Mouse (Mus musculus) spleen, postnatal 4 days (tissue): ENCODE measurements around the gene Nars2.

ENCODE experiments used
- DNase-seq, 2 experiments: peaks; one replicate each; pipeline ENCODE4 v3.0.0; 2022; ENCODE audit warnings: low spot score in 2 of 2

Gene Nars2

GRCm38 (mm10) chr7:97072061-97072460, 120.8 kb downstream of the Nars2 start:
- no peak for DNase-seq

DNA sequence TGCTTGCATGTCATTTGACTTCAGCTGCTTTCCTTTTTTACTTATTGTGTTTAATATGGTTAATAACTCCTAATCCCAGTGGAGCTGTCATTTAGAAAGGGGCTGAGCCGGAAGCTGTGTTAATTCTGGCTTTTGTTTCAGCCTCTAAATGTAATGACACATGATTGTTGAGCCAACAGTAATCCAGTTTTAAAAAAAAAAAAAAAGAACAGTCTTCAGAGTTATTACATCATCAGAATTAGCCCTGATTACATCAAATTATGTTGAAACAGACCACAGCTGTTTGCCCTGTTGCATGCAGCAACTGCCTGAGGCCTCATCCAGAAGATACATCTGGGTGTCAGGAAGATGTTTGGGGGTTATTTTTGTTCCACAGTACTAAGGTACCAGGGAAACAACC, 123.7 kb downstream of the Nars2 start:
- DNase-seq: no peak

DNA sequence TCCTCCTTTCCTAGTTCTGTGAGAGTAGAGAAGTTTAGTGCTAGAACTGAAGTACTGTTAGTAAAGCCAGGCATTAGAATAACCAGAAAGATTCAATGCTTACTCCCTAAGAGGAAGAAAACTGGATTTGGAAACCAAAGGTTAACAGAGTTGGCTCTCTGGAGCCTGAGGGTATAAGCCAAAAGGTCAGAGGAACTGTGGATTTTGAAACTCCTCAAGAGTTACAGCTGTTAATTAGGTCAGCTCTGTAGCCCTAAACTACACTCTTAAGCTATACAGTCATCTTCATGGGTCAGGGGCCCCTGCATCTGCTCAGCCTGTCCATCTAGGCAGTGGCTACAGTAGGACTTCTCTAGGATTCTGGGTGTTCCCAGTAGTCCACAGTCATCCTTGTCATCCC, 125.7 kb downstream of the Nars2 start:
- DNase-seq: no peak

DNA sequence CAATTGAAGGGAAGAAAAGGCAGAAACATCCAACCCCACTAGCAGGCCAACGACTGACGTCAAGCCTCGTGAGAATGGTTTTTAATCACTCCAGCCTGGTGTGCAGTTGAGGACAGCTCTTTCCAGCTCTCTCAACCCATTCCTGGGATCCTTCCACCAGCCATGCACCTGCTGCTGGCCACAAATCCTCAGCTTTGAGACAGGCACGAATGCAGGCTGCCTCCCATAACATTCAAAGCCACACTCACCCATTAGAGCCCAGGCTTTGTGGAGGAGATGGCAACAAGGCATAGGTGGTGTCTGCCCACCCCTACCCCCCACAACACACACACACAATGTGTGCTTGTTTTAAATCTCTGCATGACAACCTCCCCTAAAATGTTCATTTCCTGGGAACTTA, 127.4 kb downstream of the Nars2 start:
- no peak for DNase-seq

DNA sequence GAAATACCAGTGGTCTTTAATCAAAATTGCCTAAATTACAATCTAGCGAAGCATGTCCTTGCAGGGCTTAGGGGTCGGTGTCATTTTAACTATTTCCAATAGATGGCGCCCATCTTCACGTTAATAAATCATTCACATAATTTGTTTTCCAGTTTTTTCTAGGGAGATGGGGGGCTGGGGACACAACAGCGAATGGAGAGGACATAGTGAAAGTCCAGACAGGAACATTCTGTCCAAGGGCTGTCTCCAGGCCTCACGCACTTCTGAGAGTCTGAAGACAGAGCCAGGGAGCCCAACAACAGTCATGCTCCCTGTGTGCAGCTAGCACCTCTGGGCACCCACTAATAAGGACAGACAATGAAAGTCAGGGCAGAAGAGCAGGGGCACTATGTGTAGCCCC, 127.8 kb downstream of the Nars2 start:
- DNase-seq: no peak

DNA sequence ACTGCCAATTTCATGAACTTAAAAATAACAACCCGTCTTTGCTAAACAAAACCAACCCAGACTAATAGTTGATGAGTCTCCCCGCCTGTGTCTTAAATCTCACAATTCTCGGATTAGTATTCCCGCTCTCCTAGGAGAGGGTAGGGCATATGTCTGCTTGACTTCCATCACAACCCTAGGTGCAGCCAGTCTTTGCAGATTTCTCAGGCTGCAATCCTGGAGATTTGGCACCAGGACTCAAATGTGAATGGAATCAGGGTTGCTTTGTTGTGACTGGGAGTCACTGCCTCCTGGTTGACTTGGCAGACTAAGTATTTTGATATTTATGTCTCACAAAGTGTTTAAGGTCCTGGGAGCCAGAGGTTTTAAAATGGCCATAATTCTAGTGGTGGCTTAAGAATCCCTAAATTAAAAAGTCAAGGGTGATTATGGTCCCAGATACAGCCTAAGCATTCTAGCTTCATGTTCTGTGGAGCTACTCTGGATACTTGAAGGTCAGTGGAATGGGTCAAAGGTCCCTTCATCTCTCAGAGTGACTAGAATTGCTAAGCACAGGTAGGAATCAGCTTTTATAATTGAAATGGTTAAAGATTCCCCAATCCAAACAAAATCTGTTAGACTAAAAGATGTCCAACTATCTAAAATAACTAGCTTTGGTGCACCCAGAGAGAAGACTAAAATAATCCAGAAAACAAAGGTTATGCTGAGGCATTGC, 128.5 kb downstream of the Nars2 start:
- DNase-seq: no peak

GRCm38 (mm10) chr7:97080621-97081241, 129.4 kb downstream of the Nars2 start:
- DNase-seq: no peak

DNA sequence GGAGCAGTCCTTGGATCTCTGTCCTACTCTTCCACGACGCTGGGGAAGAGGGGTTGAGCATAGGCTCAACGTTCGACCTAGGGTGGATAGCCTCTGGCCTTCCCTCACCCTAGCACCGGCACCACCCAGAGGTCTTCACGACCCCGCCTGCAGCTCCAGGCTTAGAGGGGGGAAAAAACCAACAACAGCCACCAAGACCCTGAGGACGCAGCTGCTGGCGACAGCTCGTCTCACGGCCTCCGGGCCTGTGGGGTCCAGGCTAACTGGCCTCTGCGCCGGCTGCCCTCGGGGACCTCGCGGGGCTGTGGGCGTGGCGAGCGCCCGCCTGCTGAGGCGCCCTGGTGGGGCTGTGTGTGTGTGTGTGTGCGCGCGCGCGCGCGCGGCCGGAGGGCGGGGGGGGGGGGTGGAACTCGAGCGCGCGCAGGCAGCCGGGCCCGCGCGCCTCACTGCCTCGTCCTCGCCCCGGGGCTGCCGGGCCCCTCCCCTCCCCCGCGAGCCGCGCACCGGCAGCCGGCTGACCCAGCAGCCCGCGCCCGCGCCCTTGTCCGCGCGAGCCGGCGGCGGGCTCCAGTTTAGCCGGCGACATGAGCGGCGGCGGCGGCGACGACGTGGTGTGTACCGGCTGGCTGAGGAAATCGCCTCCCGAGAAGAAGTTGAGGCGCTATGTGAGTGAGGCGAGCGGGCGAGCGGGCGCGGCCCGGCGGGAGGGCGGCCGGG, 130.1 kb downstream of the Nars2 start, which contains the start of gene Gab2:
Gab2 (plus strand) TSS at position 345 of the 717 bp plus-strand sequence.
- peak; percentile 64 to 84 for DNase-seq

DNA sequence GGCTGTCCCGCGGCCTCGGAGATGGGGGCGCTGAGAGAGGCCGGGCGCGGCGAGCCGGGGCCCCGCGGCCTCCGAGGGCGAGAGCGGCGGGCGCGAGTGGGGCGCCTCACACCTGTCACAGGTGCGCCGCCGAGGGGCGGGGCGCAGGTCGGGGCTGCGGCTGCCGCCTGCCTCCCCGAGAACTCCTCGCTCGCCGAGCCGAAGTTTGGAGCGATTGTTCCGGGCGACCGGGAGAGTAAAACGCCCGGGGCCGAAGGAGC, 130.6 kb downstream of the Nars2 start:
- DNase-seq: peak; percentile 34 to 76

DNA sequence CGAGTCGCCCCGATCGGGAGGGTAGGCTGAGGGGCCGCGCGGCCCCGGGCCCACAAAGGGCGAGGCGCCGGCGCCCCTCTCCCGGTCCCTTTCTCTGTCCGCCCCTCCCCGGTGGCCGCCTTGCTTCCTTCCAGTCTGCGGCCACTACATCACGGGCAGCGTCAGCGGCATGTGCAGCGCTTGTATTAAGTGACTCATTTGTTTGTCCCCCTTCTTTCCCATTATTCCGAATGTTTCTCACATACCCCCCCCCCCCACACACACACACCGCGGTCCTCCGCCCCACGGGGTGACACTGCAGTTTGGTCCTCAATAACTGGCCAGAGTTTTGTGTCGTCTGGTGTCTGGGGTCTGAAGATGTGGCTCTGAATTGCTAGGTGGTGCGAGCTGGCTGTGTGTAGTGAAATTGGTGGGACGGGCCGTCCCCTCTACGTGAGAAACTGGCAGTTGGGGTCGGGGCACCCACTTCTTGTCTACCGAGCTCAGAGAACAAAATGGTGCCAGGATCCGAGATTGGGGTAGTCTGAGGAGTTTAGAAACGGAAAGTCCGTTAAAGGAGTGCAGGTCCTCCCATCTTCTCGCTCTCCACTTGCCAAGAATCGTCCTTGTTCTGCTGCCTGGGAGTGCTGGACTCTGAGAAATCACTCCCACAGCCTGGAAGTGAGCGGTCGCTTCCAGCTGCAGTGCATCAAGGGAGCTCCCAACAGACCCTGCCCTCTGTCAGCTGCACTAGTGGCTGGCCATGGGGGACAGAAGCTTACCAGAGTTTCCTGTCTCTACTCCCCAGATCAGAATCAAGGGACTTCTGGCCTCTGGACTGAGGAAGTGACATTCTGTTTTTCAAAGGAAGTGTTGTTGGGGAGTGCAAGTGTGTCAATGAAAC, 131.2 kb downstream of the Nars2 start:
- DNase-seq: peak; percentile 25 to 67

GRCm38 (mm10) chr7:97083579-97083978, 132.3 kb downstream of the Nars2 start:
- DNase-seq: no peak

DNA sequence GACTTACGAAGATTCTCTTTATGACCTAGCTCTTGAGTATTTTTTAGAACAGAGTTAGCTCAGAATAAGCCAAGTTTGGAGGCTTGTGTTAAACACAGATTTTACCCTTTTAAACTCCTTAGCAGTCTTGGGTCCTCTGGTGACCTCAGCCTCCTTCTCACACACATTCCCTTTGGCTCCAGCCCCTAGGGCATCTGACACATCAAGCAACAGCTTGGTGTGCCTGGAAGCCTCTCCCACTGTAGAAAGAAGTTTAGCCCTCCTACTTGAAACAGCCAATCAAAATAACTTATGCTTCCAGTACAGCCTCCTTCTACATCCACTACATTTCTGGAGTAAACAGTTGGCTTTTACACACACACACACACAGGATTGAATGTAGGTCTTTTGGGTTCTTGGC, 132.9 kb downstream of the Nars2 start:
- DNase-seq: no peak

GRCm38 (mm10) chr7:97085291-97085690, 134.0 kb downstream of the Nars2 start:
- no peak for DNase-seq

GRCm38 (mm10) chr7:97094241-97094640, 142.9 kb downstream of the Nars2 start:
- no peak for DNase-seq

DNA sequence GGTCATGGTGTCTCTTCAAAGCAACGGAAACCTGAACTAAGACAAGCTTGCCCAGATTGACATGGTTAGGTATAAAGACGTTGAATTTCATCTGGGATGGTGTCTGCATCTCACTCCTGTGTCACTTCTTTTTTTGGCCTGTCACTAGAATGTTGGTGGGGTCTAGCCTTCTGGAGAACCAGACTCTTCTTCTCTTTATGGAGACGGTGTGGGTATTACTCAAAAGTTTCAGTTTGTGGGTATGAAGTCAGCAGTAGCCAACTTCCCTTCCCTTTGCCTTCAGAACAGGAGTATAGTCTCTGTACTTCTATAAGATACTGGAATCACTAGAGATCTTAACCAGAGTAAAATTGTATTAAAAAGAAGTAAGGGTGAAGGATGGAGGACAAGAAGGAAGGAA, 156.8 kb downstream of the Nars2 start:
- DNase-seq: no peak
